Mouse (Mus musculus): ENCODE measurements around the gene Gm17662.

- no peak for TF ChIP-seq POLR2A (IDR thresholded peaks at IDR 0.05; ENCODE audit: borderline replicate concordance, insufficient read depth, low read length)
- no peak for TF ChIP-seq CTCF (IDR thresholded peaks at IDR 0.05; ENCODE audit: borderline replicate concordance, insufficient read depth, low read depth, low read length)
Observed at GRCm38 (mm10) chr4:104893588-104893987, 36.5 kb downstream of the Gm17662 start.

Data from cerebellum, adult 2 months (tissue).